Mouse (Mus musculus): ENCODE results near the gene Tcf23. TPM values are rescaled to one million over a fixed set of nuclear protein-coding genes. Genes with fewer than 3 reads are reported as not detected.

The Tcf23 gene
- polyA plus RNA-seq, 1 experiment, result not detected

GRCm38 (mm10) chr5:30992980-30993676, 24.7 kb downstream of the Tcf23 start:
- H3K36me3 ChIP-seq (replicated peaks; ENCODE audit: low read length), result no peaks in the 10 kb centered on the region
- H3K4me3 ChIP-seq (replicated peaks), result no peak overlapping the region
- no peaks in the 10 kb centered on the region for H3K4me1 ChIP-seq
- H3K27me3 ChIP-seq (replicated peaks), result peaks cover 43% of the 10 kb centered on the region
- H3K9me3 ChIP-seq, result no peaks in the 10 kb centered on the region
- TF ChIP-seq GATA1 (IDR thresholded peaks at IDR 0.05; ENCODE audit: borderline replicate concordance, low read length) (no peak), FLI1 (IDR thresholded peaks at IDR 0.05; ENCODE audit: low read length) (no peak)

GRCm38 (mm10) chr5:30994074-30994473, 25.6 kb downstream of the Tcf23 start:
- TF ChIP-seq GATA1 (IDR thresholded peaks at IDR 0.05; ENCODE audit: borderline replicate concordance, low read length) (no peak), FLI1 (IDR thresholded peaks at IDR 0.05; ENCODE audit: low read length) (no peak)
- H3K27me3 ChIP-seq (replicated peaks), result peaks cover 40% of the 10 kb centered on the region
- H3K4me1 ChIP-seq, result no peaks in the 10 kb centered on the region
- H3K9me3 ChIP-seq, result no peaks in the 10 kb centered on the region
- no peaks in the 10 kb centered on the region for H3K36me3 ChIP-seq (replicated peaks; ENCODE audit: low read length)
- no peak overlapping the region for H3K4me3 ChIP-seq (replicated peaks)

- Histone ChIP-seq H3K9me3 (no peaks in the 10 kb centered on the region), H3K4me3 (replicated peaks) (no peak overlapping the region), H3K4me1 (no peaks in the 10 kb centered on the region), H3K27me3 (replicated peaks) (peaks cover 35% of the 10 kb centered on the region), H3K36me3 (replicated peaks; ENCODE audit: low read length) (no peaks in the 10 kb centered on the region)
- TF ChIP-seq GATA1 (IDR thresholded peaks at IDR 0.05; ENCODE audit: borderline replicate concordance, low read length) (no peak), FLI1 (IDR thresholded peaks at IDR 0.05; ENCODE audit: low read length) (no peak)
Measured at GRCm38 (mm10) chr5:30994910-30995635, 26.6 kb downstream of the Tcf23 start.

GRCm38 (mm10) chr5:30998306-30998705, 29.8 kb downstream of the Tcf23 start:
- Histone ChIP-seq H3K36me3 (replicated peaks; ENCODE audit: low read length) (no peaks in the 10 kb centered on the region), H3K4me3 (replicated peaks) (no peak overlapping the region), H3K27me3 (replicated peaks) (peaks cover 36% of the 10 kb centered on the region), H3K9me3 (no peaks in the 10 kb centered on the region), H3K4me1 (no peaks in the 10 kb centered on the region)
- no peak for TF ChIP-seq FLI1 (IDR thresholded peaks at IDR 0.05; ENCODE audit: low read length)
- no peak for TF ChIP-seq GATA1 (IDR thresholded peaks at IDR 0.05; ENCODE audit: borderline replicate concordance, low read length)

GRCm38 (mm10) chr5:30999324-30999723, 30.9 kb downstream of the Tcf23 start:
- TF ChIP-seq FLI1 (IDR thresholded peaks at IDR 0.05; ENCODE audit: low read length), result no peak
- no peak for TF ChIP-seq GATA1 (IDR thresholded peaks at IDR 0.05; ENCODE audit: borderline replicate concordance, low read length)
- H3K4me1 ChIP-seq, result peaks cover 3% of the 10 kb centered on the region; the same call in 1 of the 2 replicates
- H3K27me3 ChIP-seq (replicated peaks), result peaks cover 27% of the 10 kb centered on the region

GRCm38 (mm10) chr5:31000122-31000521, 31.7 kb downstream of the Tcf23 start:
- Histone ChIP-seq H3K27me3 (replicated peaks) (peaks cover 21% of the 10 kb centered on the region), H3K36me3 (replicated peaks; ENCODE audit: low read length) (no peaks in the 10 kb centered on the region), H3K4me1 (peaks cover 3% of the 10 kb centered on the region; the same call in 1 of the 2 replicates), H3K4me3 (replicated peaks) (no peak overlapping the region), H3K9me3 (no peaks in the 10 kb centered on the region)
- TF ChIP-seq FLI1 (IDR thresholded peaks at IDR 0.05; ENCODE audit: low read length) (no peak), GATA1 (IDR thresholded peaks at IDR 0.05; ENCODE audit: borderline replicate concordance, low read length) (no peak)

More at GRCm38 (mm10) chr5:30999324-30999723, 30.9 kb downstream of the Tcf23 start:
- Histone ChIP-seq H3K9me3 (no peaks in the 10 kb centered on the region), H3K4me3 (replicated peaks) (no peak overlapping the region), H3K36me3 (replicated peaks; ENCODE audit: low read length) (no peaks in the 10 kb centered on the region)

- Histone ChIP-seq H3K4me3 (replicated peaks) (no peak overlapping the region), H3K4me1 (peaks cover 3% of the 10 kb centered on the region; the same call in 1 of the 2 replicates)
- TF ChIP-seq GATA1 (IDR thresholded peaks at IDR 0.05; ENCODE audit: borderline replicate concordance, low read length) (no peak), FLI1 (IDR thresholded peaks at IDR 0.05; ENCODE audit: low read length) (no peak)
Measured at GRCm38 (mm10) chr5:31000993-31001392, 32.5 kb downstream of the Tcf23 start.

GRCm38 (mm10) chr5:31001560-31001959, 33.1 kb downstream of the Tcf23 start:
- Histone ChIP-seq H3K4me1 (peaks cover 3% of the 10 kb centered on the region; the same call in 1 of the 2 replicates), H3K27me3 (replicated peaks) (peaks cover 22% of the 10 kb centered on the region), H3K9me3 (no peaks in the 10 kb centered on the region), H3K36me3 (replicated peaks; ENCODE audit: low read length) (no peaks in the 10 kb centered on the region), H3K4me3 (replicated peaks) (no peak overlapping the region)
- TF ChIP-seq FLI1 (IDR thresholded peaks at IDR 0.05; ENCODE audit: low read length), result no peak
- TF ChIP-seq GATA1 (IDR thresholded peaks at IDR 0.05; ENCODE audit: borderline replicate concordance, low read length), result no peak

More at GRCm38 (mm10) chr5:31000993-31001392, 32.5 kb downstream of the Tcf23 start:
- Histone ChIP-seq H3K9me3 (no peaks in the 10 kb centered on the region), H3K36me3 (replicated peaks; ENCODE audit: low read length) (no peaks in the 10 kb centered on the region), H3K27me3 (replicated peaks) (peaks cover 23% of the 10 kb centered on the region)

- no peak for TF ChIP-seq FLI1 (IDR thresholded peaks at IDR 0.05; ENCODE audit: low read length)
- TF ChIP-seq GATA1 (IDR thresholded peaks at IDR 0.05; ENCODE audit: borderline replicate concordance, low read length), result no peak
Measured at GRCm38 (mm10) chr5:31004184-31004583, 35.7 kb downstream of the Tcf23 start.

GRCm38 (mm10) chr5:31012737-31013136, 44.3 kb downstream of the Tcf23 start:
- peaks cover 7% of the 10 kb centered on the region for H3K4me1 ChIP-seq
- H3K36me3 ChIP-seq (replicated peaks; ENCODE audit: low read length), result no peaks in the 10 kb centered on the region
- no peak for TF ChIP-seq FLI1 (IDR thresholded peaks at IDR 0.05; ENCODE audit: low read length)
- TF ChIP-seq GATA1 (IDR thresholded peaks at IDR 0.05; ENCODE audit: borderline replicate concordance, low read length), result no peak
- H3K27me3 ChIP-seq (replicated peaks), result peaks cover 20% of the 10 kb centered on the region
- H3K9me3 ChIP-seq, result no peaks in the 10 kb centered on the region
- H3K4me3 ChIP-seq (replicated peaks), result no peak overlapping the region

More at GRCm38 (mm10) chr5:31004184-31004583, 35.7 kb downstream of the Tcf23 start:
- Histone ChIP-seq H3K4me1 (peaks cover 3% of the 10 kb centered on the region; the same call in 1 of the 2 replicates), H3K9me3 (no peaks in the 10 kb centered on the region), H3K27me3 (replicated peaks) (peaks cover 22% of the 10 kb centered on the region), H3K36me3 (replicated peaks; ENCODE audit: low read length) (no peaks in the 10 kb centered on the region), H3K4me3 (replicated peaks) (no peak overlapping the region)
